Mouse (Mus musculus) G1E-ER4 (cell line): Measurements from ENCODE around the gene Hrnr. TPM values are rescaled to one million over a fixed set of nuclear protein-coding genes. Genes with fewer than 3 reads are reported as not detected.

Experiments
- GATA1 ChIP-seq: IDR thresholded peaks from one replicate; pipeline ENCODE4 v1.8.0; 2012; ENCODE audit warnings: low read length, inconsistent platforms
- polyA plus RNA-seq: library from polyadenylated mRNA; stranded (reverse); fragments of >175 nt; gene quantifications from 2 replicates; pipeline ENCODE4 v1.2.3, GENCODE M21; 2012

The Hrnr gene
- polyA plus RNA-seq, 1 experiment: not detected

GRCm38 (mm10) chr3:93375601-93376000 is 56.1 kb downstream of the Hrnr start:
- TF ChIP-seq GATA1: no peak

GRCm38 (mm10) chr3:93378146-93378545 is 58.6 kb downstream of the Hrnr start:
- TF ChIP-seq GATA1: no peak

Other genes with a start within 250 kb of the Hrnr start
- gene Crnn, start 175.0 kb upstream of the Hrnr start, polyA plus RNA-seq: not detected in 2 replicates
- gene Flg2, start 122.5 kb upstream of the Hrnr start, polyA plus RNA-seq: not detected in 2 replicates
- gene Flg, start 46.2 kb upstream of the Hrnr start, polyA plus RNA-seq: not detected in 2 replicates
- gene Rptn, start 74.0 kb downstream of the Hrnr start, polyA plus RNA-seq: not detected in 2 replicates
- gene Tchh, start 122.6 kb downstream of the Hrnr start, polyA plus RNA-seq: not detected in 2 replicates
- gene Tchhl1, start 149.0 kb downstream of the Hrnr start, polyA plus RNA-seq: not detected in 2 replicates
- not detected in 2 replicates for gene S100a11, start 200.7 kb downstream of the Hrnr start, polyA plus RNA-seq
- not detected in 2 replicates for gene S100a10, start 235.3 kb downstream of the Hrnr start, polyA plus RNA-seq